Mouse (Mus musculus) stomach, embryonic 14.5 days (tissue): ENCODE data around the gene Zbtb12. TPM values are rescaled to one million over a fixed set of nuclear protein-coding genes. Genes with fewer than 3 reads are reported as not detected.
A peak's percentile ranks its signal among the peaks of the same experiment; 100 is the strongest.

ENCODE experiments used
- ATAC-seq: fragments of 200-750 bp; cut with Nextera tagmentation; 2 replicates; pipeline ENCODE4 v1.8.0; 2017; ENCODE audit warnings: low read depth, moderate TSS enrichment; ENCODE audit not compliant: insufficient number of reproducible peaks, insufficient read depth, low FRiP score
- H3K27ac ChIP-seq: fragments of 300-500 bp; sonication (generic); 2 replicates; pipeline ENCODE4 v1.5.1; 2014; ENCODE audit warnings: mild to moderate bottlenecking, low read length, moderate library complexity, mixed read lengths
- H3K27me3 ChIP-seq: fragments of 300-500 bp; sonication (generic); 2 replicates; pipeline ENCODE4 v1.6.1; 2014; ENCODE audit warnings: low read length, control low read depth, mixed read lengths; ENCODE audit not compliant: control insufficient read depth, insufficient read depth
- H3K36me3 ChIP-seq: fragments of 300-500 bp; sonication (generic); 2 replicates; pipeline ENCODE4 v1.6.1; 2014; ENCODE audit warnings: mild to moderate bottlenecking, control low read depth, low read length, moderate library complexity, mixed read lengths; ENCODE audit not compliant: control insufficient read depth, insufficient read depth
- H3K4me1 ChIP-seq: fragments of 300-500 bp; sonication (generic); 2 replicates; pipeline ENCODE4 v1.6.1; 2014; ENCODE audit warnings: low read length, control low read depth, mixed read lengths; ENCODE audit not compliant: control insufficient read depth, insufficient read depth
- H3K4me2 ChIP-seq: fragments of 300-500 bp; sonication (generic); replicated peaks from 2 replicates; pipeline ENCODE4 v1.6.1; 2014; ENCODE audit warnings: low read depth, low read length, control low read depth
- H3K4me3 ChIP-seq: fragments of 300-500 bp; sonication (generic); 2 replicates; pipeline ENCODE4 v1.5.1; 2014; ENCODE audit warnings: low read depth, low read length, control low read depth
- H3K9ac ChIP-seq: fragments of 300-500 bp; sonication (generic); replicated peaks from 2 replicates; pipeline ENCODE4 v1.6.1; 2014; ENCODE audit warnings: low read depth, mild to moderate bottlenecking, control low read depth, low read length, moderate library complexity, mixed read lengths
- H3K9me3 ChIP-seq: fragments of 300-500 bp; sonication (generic); 2 replicates; pipeline ENCODE4 v1.6.1; 2016; ENCODE audit warnings: low read depth, low read length, control low read depth; ENCODE audit not compliant: control insufficient read depth
- WGBS: fragments of 180-500 bp; shearing (Covaris S2); extraction: QIAGEN DNeasy Blood & Tissue Kit; methylation state at CpG from one replicate; pipeline ENCODE4 v1.1.7; 2014; 5-methylcytosine and 5-hydroxymethylcytosine counted together
- microRNA-seq: library from miRNA; unstranded; fragments of <30 nt; microRNA quantifications from one replicate; pipeline ENCODE4, GENCODE M21; 2016
- polyA plus RNA-seq: library from polyadenylated mRNA; unstranded; fragments of >200 nt; fragmentation: Nextera tagmentation; extraction: Ambion mirVana; gene quantifications from 2 replicates; pipeline ENCODE4 v1.2.1, GENCODE M21; 2014

The Zbtb12 gene
- polyA plus RNA-seq, 1 experiment from 2014 or later = 1.2 TPM

- no peaks in the 10 kb centered on the region for H3K4me1 ChIP-seq
- H3K27me3 ChIP-seq = no peaks in the 10 kb centered on the region
- H3K9ac ChIP-seq = no peak overlapping the region
- no peaks in the 10 kb centered on the region for H3K36me3 ChIP-seq
- WGBS = 53% methylated on average over 8 of the region's 8 CpGs
- no peak overlapping the region for H3K4me3 ChIP-seq
- no peaks in the 10 kb centered on the region for H3K9me3 ChIP-seq
- H3K4me2 ChIP-seq = no peak overlapping the region
- H3K27ac ChIP-seq = no peak overlapping the region
- no peak for ATAC-seq
Observed at GRCm38 (mm10) chr17:34934830-34935229, 55.5 kb downstream of the Zbtb12 start.

- Histone ChIP-seq H3K4me2 (no peak overlapping the region), H3K9me3 (no peaks in the 10 kb centered on the region), H3K4me1 (no peaks in the 10 kb centered on the region), H3K36me3 (no peaks in the 10 kb centered on the region), H3K9ac (no peak overlapping the region), H3K4me3 (no peak overlapping the region), H3K27ac (no peak overlapping the region), H3K27me3 (no peaks in the 10 kb centered on the region)
- WGBS = 85% methylated on average over 6 of the region's 6 CpGs
- no peak for ATAC-seq
Observed at GRCm38 (mm10) chr17:34937960-34938505, 58.8 kb downstream of the Zbtb12 start.

- 0 out of 2 replicates have a peak, but pooled peaks have one; percentile 33 for ATAC-seq
- no peaks in the 10 kb centered on the region for H3K4me1 ChIP-seq
- H3K36me3 ChIP-seq = no peaks in the 10 kb centered on the region
- H3K9me3 ChIP-seq = no peaks in the 10 kb centered on the region
- H3K27me3 ChIP-seq = no peaks in the 10 kb centered on the region
- H3K9ac ChIP-seq = 0 out of 2 replicates have a peak overlapping the region, but pooled peaks have one; percentile 21
- H3K4me2 ChIP-seq = peak overlapping the region; percentile 39
- WGBS = 10% methylated on average over 15 of the region's 15 CpGs
- H3K27ac ChIP-seq = no peak overlapping the region; the same call in 1 of the 2 replicates
- peak overlapping the region; percentile 14 for H3K4me3 ChIP-seq
Observed at GRCm38 (mm10) chr17:34941344-34942041, 62.2 kb downstream of the Zbtb12 start.

GRCm38 (mm10) chr17:34943128-34943815 is 64.0 kb downstream of the Zbtb12 start:
- H3K4me2 ChIP-seq = no peak overlapping the region
- no peaks in the 10 kb centered on the region for H3K4me1 ChIP-seq
- H3K27ac ChIP-seq = no peak overlapping the region
- no peak overlapping the region for H3K9ac ChIP-seq
- no peaks in the 10 kb centered on the region for H3K27me3 ChIP-seq
- no peaks in the 10 kb centered on the region for H3K9me3 ChIP-seq
- no peak overlapping the region for H3K4me3 ChIP-seq
- ATAC-seq = no peak
- 91% methylated on average over 4 of the region's 4 CpGs for WGBS
- no peaks in the 10 kb centered on the region for H3K36me3 ChIP-seq

- H3K36me3 ChIP-seq = peaks cover 2% of the 10 kb centered on the region; the same call in 1 of the 2 replicates
- H3K4me1 ChIP-seq = no peaks in the 10 kb centered on the region
- no peak overlapping the region for H3K4me3 ChIP-seq
- 0 out of 2 replicates have a peak, but pooled peaks have one; percentile 14 for ATAC-seq
- H3K27ac ChIP-seq = no peak overlapping the region
- H3K9me3 ChIP-seq = no peaks in the 10 kb centered on the region
- H3K4me2 ChIP-seq = no peak overlapping the region
- H3K9ac ChIP-seq = no peak overlapping the region
- no peaks in the 10 kb centered on the region for H3K27me3 ChIP-seq
Observed at GRCm38 (mm10) chr17:34944362-34944761, 65.1 kb downstream of the Zbtb12 start.

Small RNA genes lying within 50 kb of the gene (microRNA-seq; reads per million reads assigned to microRNA genes)
- 0.78 reads per million for gene Mir6970
- gene Mir6971 = 1.6 reads per million
- gene Mir6972 = not detected

Other genes with a start within 250 kb of the Zbtb12 start
- gene Prrt1, start 249.9 kb upstream of the Zbtb12 start, polyA plus RNA-seq = 0.56 and 0.67 TPM in 2 replicates
- 11.9 and 12.0 TPM in 2 replicates for gene Fkbpl, start 234.7 kb upstream of the Zbtb12 start, polyA plus RNA-seq
- 56.5 and 58.3 TPM in 2 replicates for gene Atf6b, start 232.3 kb upstream of the Zbtb12 start, polyA plus RNA-seq
- gene Tnxb, start 208.9 kb upstream of the Zbtb12 start, polyA plus RNA-seq = 1.1 TPM in 2 replicates
- 0.07 TPM in 1 of 2 replicates, not detected in the other for gene C4b, start 135.6 kb upstream of the Zbtb12 start, polyA plus RNA-seq
- not detected in 2 replicates for gene Cyp21a1, start 74.9 kb upstream of the Zbtb12 start, polyA plus RNA-seq
- 22.3 and 27.3 TPM in 2 replicates for gene Stk19, start 42.5 kb upstream of the Zbtb12 start, polyA plus RNA-seq
- gene Dxo, start 42.5 kb upstream of the Zbtb12 start, polyA plus RNA-seq = 52.9 and 56.4 TPM in 2 replicates
- gene Skiv2l, start 29.3 kb upstream of the Zbtb12 start, polyA plus RNA-seq = 37.7 and 39.5 TPM in 2 replicates
- 101 and 114 TPM in 2 replicates for gene Nelfe, start 29.1 kb upstream of the Zbtb12 start, polyA plus RNA-seq
- 6.7 and 9.4 TPM in 2 replicates for gene Cfb, start 17.0 kb upstream of the Zbtb12 start, polyA plus RNA-seq
- gene Gm20547, start 2.6 kb downstream of the Zbtb12 start, polyA plus RNA-seq = not detected in 2 replicates
- 2.8 TPM in 2 replicates for gene C2, start 18.8 kb downstream of the Zbtb12 start, polyA plus RNA-seq
- 69.4 and 79.4 TPM in 2 replicates for gene Ehmt2, start 19.0 kb downstream of the Zbtb12 start, polyA plus RNA-seq
- gene Slc44a4, start 35.0 kb downstream of the Zbtb12 start, polyA plus RNA-seq = 5.3 and 6.4 TPM in 2 replicates
- gene Neu1, start 51.8 kb downstream of the Zbtb12 start, polyA plus RNA-seq = 15.1 and 16.2 TPM in 2 replicates
- gene Hspa1b, start 79.8 kb downstream of the Zbtb12 start, polyA plus RNA-seq = 0.54 and 0.84 TPM in 2 replicates
- gene Gm20481, start 90.4 kb downstream of the Zbtb12 start, polyA plus RNA-seq = 0.66 TPM in 1 of 2 replicates, not detected in the other
- 4.9 and 6.0 TPM in 2 replicates for gene Hspa1a, start 92.7 kb downstream of the Zbtb12 start, polyA plus RNA-seq
- gene Hspa1l, start 93.2 kb downstream of the Zbtb12 start, polyA plus RNA-seq = 0.73 and 0.75 TPM in 2 replicates
- 177 and 205 TPM in 2 replicates for gene Lsm2, start 102.4 kb downstream of the Zbtb12 start, polyA plus RNA-seq
- gene Vars, start 121.5 kb downstream of the Zbtb12 start, polyA plus RNA-seq = 84.0 and 92.3 TPM in 2 replicates
- 0.18 and 0.22 TPM in 2 replicates for gene Vwa7, start 137.1 kb downstream of the Zbtb12 start, polyA plus RNA-seq
- 16.3 and 21.3 TPM in 2 replicates for gene Sapcd1, start 148.5 kb downstream of the Zbtb12 start, polyA plus RNA-seq
- gene Msh5, start 167.3 kb downstream of the Zbtb12 start, polyA plus RNA-seq = 3.6 and 3.8 TPM in 2 replicates
- gene Clic1, start 170.5 kb downstream of the Zbtb12 start, polyA plus RNA-seq = 83.0 and 88.5 TPM in 2 replicates
- 292 and 322 TPM in 2 replicates for gene Ddah2, start 179.6 kb downstream of the Zbtb12 start, polyA plus RNA-seq
- 0.30 and 0.63 TPM in 2 replicates for gene Ly6g6c, start 185.9 kb downstream of the Zbtb12 start, polyA plus RNA-seq
- 0.97 and 1.3 TPM in 2 replicates for gene Mpig6b, start 186.7 kb downstream of the Zbtb12 start, polyA plus RNA-seq
- 7.8 and 9.7 TPM in 2 replicates for gene Ly6g6e, start 197.4 kb downstream of the Zbtb12 start, polyA plus RNA-seq
- 1.5 and 2.1 TPM in 2 replicates for gene Ly6g6d, start 198.6 kb downstream of the Zbtb12 start, polyA plus RNA-seq
- 0.29 TPM in 1 of 2 replicates, not detected in the other for gene Ly6g6f, start 206.1 kb downstream of the Zbtb12 start, polyA plus RNA-seq
- 77.1 and 81.4 TPM in 2 replicates for gene Abhd16a, start 209.8 kb downstream of the Zbtb12 start, polyA plus RNA-seq
- not detected in 2 replicates for gene Ly6g5c, start 228.8 kb downstream of the Zbtb12 start, polyA plus RNA-seq
- gene Ly6g5b, start 235.9 kb downstream of the Zbtb12 start, polyA plus RNA-seq = 0.49 and 0.81 TPM in 2 replicates
- 20.3 and 21.9 TPM in 2 replicates for gene Gpank1, start 242.0 kb downstream of the Zbtb12 start, polyA plus RNA-seq
- 269 and 270 TPM in 2 replicates for gene Csnk2b, start 242.6 kb downstream of the Zbtb12 start, polyA plus RNA-seq
- gene D17H6S53E, start 246.9 kb downstream of the Zbtb12 start, polyA plus RNA-seq = 10.1 and 13.3 TPM in 2 replicates